ENCODE assay signal across 8 mouse cellular contexts in the genomic region with DNA sequence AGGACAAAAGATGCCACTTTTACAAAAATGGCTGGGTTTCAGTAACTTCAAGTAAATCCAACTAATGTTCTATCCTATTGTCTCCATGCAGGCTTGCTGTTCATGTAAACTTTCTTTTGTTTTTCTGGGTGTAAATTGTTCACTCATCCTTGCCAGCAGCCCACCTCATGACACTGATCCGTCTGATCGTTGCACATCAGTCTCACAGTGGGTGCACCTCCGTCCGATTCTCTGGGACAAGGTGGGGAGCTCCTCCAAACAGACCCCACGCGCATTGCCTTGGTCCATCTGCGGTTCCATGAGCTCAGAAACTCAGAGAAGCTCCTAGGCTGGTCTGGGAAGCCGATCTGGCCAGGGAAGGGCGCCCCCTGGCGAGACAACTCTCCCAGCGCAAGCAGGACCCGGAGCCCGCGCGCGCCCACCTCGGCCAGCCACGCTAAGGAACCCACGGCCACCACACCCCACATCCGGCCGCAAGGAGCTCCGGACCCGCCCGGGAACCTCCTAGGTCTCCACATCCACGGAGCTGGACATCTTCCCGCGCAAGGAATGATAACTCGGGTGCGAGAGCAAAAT. TPM values are rescaled to one million over a fixed set of nuclear protein-coding genes. Genes with fewer than 3 reads are reported as not detected.
DNase-seq lines count a peak whose midpoint lies in the region; ATAC-seq and TF ChIP-seq lines count a peak whose summit lies in the region.

No protein-coding gene starts in this region.

- peaks cover 33% of the 10 kb centered on the region for H3K27me3 ChIP-seq in embryonic facial prominence, embryonic 10.5 days (replicated peaks; ENCODE audit: low read depth, poor library complexity, severe bottlenecking)
- 0 out of 2 replicates have a peak, but pooled peaks cover 3% of the 10 kb centered on the region for H3K27me3 ChIP-seq in intestine, postnatal 0 days (replicated peaks; ENCODE audit: control insufficient read depth, insufficient read depth, low read length)
- no peaks in the 10 kb centered on the region for H3K27me3 ChIP-seq in limb, embryonic 11.5 days (ENCODE audit: control insufficient read depth, insufficient read depth, low read length)
- peaks cover 8% of the 10 kb centered on the region for H3K27me3 ChIP-seq in midbrain, embryonic 13.5 days

- 2% methylated on average over 29 of the region's 29 CpGs for WGBS in embryonic facial prominence, embryonic 10.5 days
- 2% methylated on average over 29 of the region's 29 CpGs for WGBS in intestine, postnatal 0 days
- 3% methylated on average over 29 of the region's 29 CpGs for WGBS in limb, embryonic 11.5 days
- WGBS in midbrain, embryonic 13.5 days: under 1% methylated on average over 29 of the region's 29 CpGs

- H3K27ac ChIP-seq in embryonic facial prominence, embryonic 10.5 days (replicated peaks): peak overlapping the region; percentile 84
- peak overlapping the region; percentile 21; the same call in 1 of the 2 replicates for H3K27ac ChIP-seq in intestine, postnatal 0 days (ENCODE audit: low read depth, low read length)
- peak overlapping the region; percentile 55; the same call in 1 of the 2 replicates for H3K27ac ChIP-seq in limb, embryonic 11.5 days (replicated peaks; ENCODE audit: low read depth, low read length)
- peak overlapping the region; percentile 79 for H3K27ac ChIP-seq in midbrain, embryonic 13.5 days

- peaks cover 48% of the 10 kb centered on the region for H3K4me1 ChIP-seq in embryonic facial prominence, embryonic 10.5 days
- 0 out of 2 replicates have a peak, but pooled peaks cover 6% of the 10 kb centered on the region for H3K4me1 ChIP-seq in intestine, postnatal 0 days (replicated peaks; ENCODE audit: control insufficient read depth, insufficient read depth, low read length)
- peaks cover 8% of the 10 kb centered on the region; the same call in 1 of the 2 replicates for H3K4me1 ChIP-seq in limb, embryonic 11.5 days (ENCODE audit: control insufficient read depth, insufficient read depth, low read length)
- peaks cover 51% of the 10 kb centered on the region for H3K4me1 ChIP-seq in midbrain, embryonic 13.5 days (replicated peaks)

- no peaks in the 10 kb centered on the region for H3K9me3 ChIP-seq in embryonic facial prominence, embryonic 10.5 days
- H3K9me3 ChIP-seq in intestine, postnatal 0 days (ENCODE audit: control insufficient read depth): no peaks in the 10 kb centered on the region
- H3K9me3 ChIP-seq in limb, embryonic 11.5 days (ENCODE audit: control insufficient read depth, low read length): no peaks in the 10 kb centered on the region
- H3K9me3 ChIP-seq in midbrain, embryonic 13.5 days: no peaks in the 10 kb centered on the region

- TF ChIP-seq CTCF in intestine, postnatal 0 days (IDR thresholded peaks at IDR 0.05; ENCODE audit: low read depth): peak; percentile 96

- H3K9ac ChIP-seq in intestine, postnatal 0 days (ENCODE audit: low read depth, low read length): peak overlapping the region; percentile 66
- peak overlapping the region; percentile 70 for H3K9ac ChIP-seq in limb, embryonic 11.5 days (ENCODE audit: low read length)
- peak overlapping the region; percentile 88 for H3K9ac ChIP-seq in midbrain, embryonic 13.5 days (replicated peaks)

- peak overlapping the region; percentile 100 for H3K4me2 ChIP-seq in intestine, postnatal 0 days (replicated peaks; ENCODE audit: low read depth)
- peak overlapping the region; percentile 100 for H3K4me2 ChIP-seq in limb, embryonic 11.5 days (ENCODE audit: low read depth, severe bottlenecking)
- peak overlapping the region; percentile 98 for H3K4me2 ChIP-seq in midbrain, embryonic 13.5 days (replicated peaks)

- peak; percentile 75 for ATAC-seq in granulocyte monocyte progenitor cell, adult 5-6 weeks (replicated peaks; ENCODE audit: poor library complexity, severe bottlenecking)
- ATAC-seq in intestine, postnatal 0 days: peak; percentile 65
- ATAC-seq in limb, embryonic 11.5 days (ENCODE audit: insufficient number of reproducible peaks, low FRiP score, low TSS enrichment, low read depth): peak; percentile 42
- ATAC-seq in midbrain, embryonic 13.5 days: peak; percentile 76
- ATAC-seq in inflammation-experienced regulatory T-cells, adult 6 months: no peak

- peak; percentile 92 to 95 for DNase-seq in adrenal gland, postnatal 36 days
- peak; percentile 93 for DNase-seq in embryonic facial prominence, embryonic 10.5 days (ENCODE audit: low spot score)
- DNase-seq in limb, embryonic 11.5 days (ENCODE audit: low spot score): peak; percentile 94
- peak; percentile 38 for DNase-seq in spleen, adult 12 weeks (ENCODE audit: low spot score)

- peak overlapping the region; percentile 84 for H3K4me3 ChIP-seq in embryonic facial prominence, embryonic 10.5 days
- peak overlapping the region; percentile 74 for H3K4me3 ChIP-seq in intestine, postnatal 0 days (ENCODE audit: low read depth, low read length)
- peak overlapping the region; percentile 68 for H3K4me3 ChIP-seq in limb, embryonic 11.5 days (ENCODE audit: low read depth, low read length)
- peak overlapping the region; percentile 71 for H3K4me3 ChIP-seq in midbrain, embryonic 13.5 days (replicated peaks)

- no peaks in the 10 kb centered on the region for H3K36me3 ChIP-seq in embryonic facial prominence, embryonic 10.5 days (replicated peaks)
- H3K36me3 ChIP-seq in intestine, postnatal 0 days (ENCODE audit: control insufficient read depth, insufficient read depth): no peaks in the 10 kb centered on the region
- no peaks in the 10 kb centered on the region for H3K36me3 ChIP-seq in limb, embryonic 11.5 days (ENCODE audit: control insufficient read depth, insufficient read depth, low read length)
- H3K36me3 ChIP-seq in midbrain, embryonic 13.5 days: no peaks in the 10 kb centered on the region

RNA-seq across cellular contexts. Expression of a gene that starts 1.0 kb away (rescaled TPM):
- total RNA-seq in adrenal gland, postnatal 36 days (2021): 10 to 100 TPM; 49.7 to 59.4 TPM
- polyA plus RNA-seq in embryonic facial prominence, embryonic 10.5 days (2016; fragmentation: Nextera tagmentation; extraction: Ambion mirVana): 20.7 and 25.3 TPM in 2 replicates
- total RNA-seq in granulocyte monocyte progenitor cell, adult 5-6 weeks (2014; fragmentation: Nextera tagmentation): 0.26 TPM in 1 of 2 replicates, not detected in the other
- total RNA-seq in granulocyte monocyte progenitor cell, adult 5-6 weeks (2017): not detected in 2 replicates
- polyA plus RNA-seq in intestine, postnatal 0 days (2015; fragmentation: Nextera tagmentation; extraction: Ambion mirVana): 12.2 and 18.0 TPM in 2 replicates
- polyA plus RNA-seq in limb, embryonic 11.5 days (2014; fragmentation: Nextera tagmentation; extraction: Ambion mirVana): 23.1 and 29.8 TPM in 2 replicates
- polyA plus RNA-seq in midbrain, embryonic 13.5 days (2015; fragmentation: Nextera tagmentation; extraction: Ambion mirVana): 24.9 and 31.2 TPM in 2 replicates
- not detected for polyA plus RNA-seq in inflammation-experienced regulatory T-cells, adult 6 months (2017; shearing (Covaris generic))

Comparison
In these comparisons a context has a peak if more than half of its experiments do, and no peak if none do; other contexts are left out.
1. DNase-seq: peak in every context shown above with its lines; median percentile 94 in limb, embryonic 11.5 days; 94 in adrenal gland, postnatal 36 days; 93 in embryonic facial prominence, embryonic 10.5 days; 38 in spleen, adult 12 weeks.
2. H3K27ac ChIP-seq: peak in every context shown above with its lines; median percentile 84 in embryonic facial prominence, embryonic 10.5 days; 79 in midbrain, embryonic 13.5 days; 55 in limb, embryonic 11.5 days; 21 in intestine, postnatal 0 days.
3. RNA of a gene that starts 1.0 kb away (polyA plus RNA-seq): 24.9 to 31.2 TPM in midbrain, embryonic 13.5 days, 23.1 to 29.8 TPM in limb, embryonic 11.5 days, 20.7 to 25.3 TPM in embryonic facial prominence, embryonic 10.5 days and 12.2 to 18.0 TPM in intestine, postnatal 0 days; not detected in inflammation-experienced regulatory T-cells, adult 6 months; every median in the first group is over 10 times any median in the second.
4. Peak in every context shown above with its lines, with median percentiles within 50 percentile points of each other: H3K4me3 ChIP-seq, H3K4me2 ChIP-seq and H3K9ac ChIP-seq.